Mouse (Mus musculus): ENCODE data around the gene Gm15155. TPM values are rescaled to one million over a fixed set of nuclear protein-coding genes. Genes with fewer than 3 reads are reported as not detected.
A peak's percentile ranks its signal among the peaks of the same experiment; 100 is the strongest.

The Gm15155 gene
- polyA plus RNA-seq (2015; fragmentation: Nextera tagmentation; extraction: Ambion mirVana): not detected in 2 replicates

GRCm38 (mm10) chrX:155624341-155624841, at the start of gene Gm15155:
Gene Gm15155, plus strand, starts transcription at chrX:155624741.
- Histone ChIP-seq H3K9me3 (ENCODE audit: low read length) (no peaks in the 10 kb centered on the region), H3K36me3 (ENCODE audit: insufficient read depth, low read length) (no peaks in the 10 kb centered on the region), H3K27me3 (replicated peaks; ENCODE audit: insufficient read depth, low read length) (no peaks in the 10 kb centered on the region; the same call in 1 of the 2 replicates), H3K9ac (replicated peaks; ENCODE audit: low read depth) (no peak within 1 kb of the TSS), H3K4me1 (ENCODE audit: insufficient read depth, low read depth, low read length) (no peaks in the 10 kb centered on the region), H3K4me3 (ENCODE audit: low read depth, low read length) (peak within 1 kb of the TSS; percentile 33), H3K27ac (ENCODE audit: low read length) (no peak within 1 kb of the TSS), H3K4me2 (replicated peaks; ENCODE audit: low read depth, low read length) (peak within 1 kb of the TSS; percentile 67)
- TF ChIP-seq CTCF (IDR thresholded peaks at IDR 0.05) (no peak), EP300 (IDR thresholded peaks at IDR 0.05) (no peak)
- DNase-seq (ENCODE audit: low spot score): no peak
- 17% methylated on average over 12 of the region's 19 CpGs for WGBS
- no peak for ATAC-seq

GRCm38 (mm10) chrX:155579791-155580190, 44.8 kb upstream of the Gm15155 start:
- H3K4me3 ChIP-seq (ENCODE audit: low read depth, low read length): no peak overlapping the region

GRCm38 (mm10) chrX:155584586-155584985, 40.0 kb upstream of the Gm15155 start:
- Histone ChIP-seq H3K4me3 (ENCODE audit: low read depth, low read length) (no peak overlapping the region), H3K9ac (replicated peaks; ENCODE audit: low read depth) (no peak overlapping the region), H3K36me3 (ENCODE audit: insufficient read depth, low read length) (no peaks in the 10 kb centered on the region), H3K27me3 (replicated peaks; ENCODE audit: insufficient read depth, low read length) (no peaks in the 10 kb centered on the region), H3K4me2 (replicated peaks; ENCODE audit: low read depth, low read length) (no peak overlapping the region), H3K4me1 (ENCODE audit: insufficient read depth, low read depth, low read length) (no peaks in the 10 kb centered on the region), H3K27ac (ENCODE audit: low read length) (no peak overlapping the region), H3K9me3 (ENCODE audit: low read length) (no peaks in the 10 kb centered on the region)
- TF ChIP-seq EP300 (IDR thresholded peaks at IDR 0.05): no peak
- TF ChIP-seq CTCF (IDR thresholded peaks at IDR 0.05): no peak
- 50% methylated on average over 2 of the region's 2 CpGs for WGBS
- no peak for ATAC-seq
- peak; percentile 11 for DNase-seq (ENCODE audit: low spot score)

More at GRCm38 (mm10) chrX:155579791-155580190, 44.8 kb upstream of the Gm15155 start:
- Histone ChIP-seq H3K9ac (replicated peaks; ENCODE audit: low read depth) (no peak overlapping the region), H3K27ac (ENCODE audit: low read length) (no peak overlapping the region), H3K4me1 (ENCODE audit: insufficient read depth, low read depth, low read length) (no peaks in the 10 kb centered on the region), H3K27me3 (replicated peaks; ENCODE audit: insufficient read depth, low read length) (no peaks in the 10 kb centered on the region), H3K4me2 (replicated peaks; ENCODE audit: low read depth, low read length) (no peak overlapping the region), H3K9me3 (ENCODE audit: low read length) (no peaks in the 10 kb centered on the region), H3K36me3 (ENCODE audit: insufficient read depth, low read length) (no peaks in the 10 kb centered on the region)
- no peak for DNase-seq (ENCODE audit: low spot score)
- TF ChIP-seq CTCF (IDR thresholded peaks at IDR 0.05) (no peak), EP300 (IDR thresholded peaks at IDR 0.05) (no peak)
- no peak for ATAC-seq

- no peak for DNase-seq (ENCODE audit: low spot score)
Measured at GRCm38 (mm10) chrX:155591490-155591889, 33.1 kb upstream of the Gm15155 start.

GRCm38 (mm10) chrX:155592467-155592866, 32.1 kb upstream of the Gm15155 start:
- no peaks in the 10 kb centered on the region for H3K27me3 ChIP-seq (replicated peaks; ENCODE audit: insufficient read depth, low read length)
- H3K36me3 ChIP-seq (ENCODE audit: insufficient read depth, low read length): no peaks in the 10 kb centered on the region
- TF ChIP-seq CTCF (IDR thresholded peaks at IDR 0.05) (no peak), EP300 (IDR thresholded peaks at IDR 0.05) (no peak)
- no peak overlapping the region for H3K9ac ChIP-seq (replicated peaks; ENCODE audit: low read depth)
- H3K9me3 ChIP-seq (ENCODE audit: low read length): no peaks in the 10 kb centered on the region
- no peak overlapping the region for H3K4me3 ChIP-seq (ENCODE audit: low read depth, low read length)
- H3K27ac ChIP-seq (ENCODE audit: low read length): no peak overlapping the region
- DNase-seq (ENCODE audit: low spot score): no peak
- ATAC-seq: no peak
- H3K4me1 ChIP-seq (ENCODE audit: insufficient read depth, low read depth, low read length): no peaks in the 10 kb centered on the region
- no peak overlapping the region for H3K4me2 ChIP-seq (replicated peaks; ENCODE audit: low read depth, low read length)
- WGBS: 45% methylated on average over 2 of the region's 2 CpGs

More at GRCm38 (mm10) chrX:155591490-155591889, 33.1 kb upstream of the Gm15155 start:
- TF ChIP-seq CTCF (IDR thresholded peaks at IDR 0.05) (no peak), EP300 (IDR thresholded peaks at IDR 0.05) (no peak)
- no peak for ATAC-seq
- Histone ChIP-seq H3K4me3 (ENCODE audit: low read depth, low read length) (no peak overlapping the region), H3K36me3 (ENCODE audit: insufficient read depth, low read length) (no peaks in the 10 kb centered on the region), H3K27me3 (replicated peaks; ENCODE audit: insufficient read depth, low read length) (no peaks in the 10 kb centered on the region), H3K4me2 (replicated peaks; ENCODE audit: low read depth, low read length) (no peak overlapping the region), H3K9me3 (ENCODE audit: low read length) (no peaks in the 10 kb centered on the region), H3K9ac (replicated peaks; ENCODE audit: low read depth) (no peak overlapping the region), H3K4me1 (ENCODE audit: insufficient read depth, low read depth, low read length) (no peaks in the 10 kb centered on the region), H3K27ac (ENCODE audit: low read length) (no peak overlapping the region)
- 62% methylated on average over 3 of the region's 3 CpGs for WGBS

- Histone ChIP-seq H3K27ac (ENCODE audit: low read length) (no peak overlapping the region), H3K4me2 (replicated peaks; ENCODE audit: low read depth, low read length) (no peak overlapping the region), H3K4me1 (ENCODE audit: insufficient read depth, low read depth, low read length) (no peaks in the 10 kb centered on the region), H3K4me3 (ENCODE audit: low read depth, low read length) (no peak overlapping the region), H3K9me3 (ENCODE audit: low read length) (no peaks in the 10 kb centered on the region), H3K9ac (replicated peaks; ENCODE audit: low read depth) (no peak overlapping the region), H3K36me3 (ENCODE audit: insufficient read depth, low read length) (no peaks in the 10 kb centered on the region), H3K27me3 (replicated peaks; ENCODE audit: insufficient read depth, low read length) (no peaks in the 10 kb centered on the region)
- no peak for TF ChIP-seq EP300 (IDR thresholded peaks at IDR 0.05)
- no peak for ATAC-seq
- DNase-seq (ENCODE audit: low spot score): no peak
- 58% methylated on average over 1 of the region's 1 CpGs for WGBS
Measured at GRCm38 (mm10) chrX:155594685-155595084, 29.9 kb upstream of the Gm15155 start.

GRCm38 (mm10) chrX:155596390-155596789, 28.2 kb upstream of the Gm15155 start:
- Histone ChIP-seq H3K27ac (ENCODE audit: low read length) (no peak overlapping the region), H3K27me3 (replicated peaks; ENCODE audit: insufficient read depth, low read length) (no peaks in the 10 kb centered on the region), H3K36me3 (ENCODE audit: insufficient read depth, low read length) (no peaks in the 10 kb centered on the region), H3K4me2 (replicated peaks; ENCODE audit: low read depth, low read length) (no peak overlapping the region), H3K9ac (replicated peaks; ENCODE audit: low read depth) (no peak overlapping the region), H3K4me3 (ENCODE audit: low read depth, low read length) (no peak overlapping the region), H3K9me3 (ENCODE audit: low read length) (no peaks in the 10 kb centered on the region), H3K4me1 (ENCODE audit: insufficient read depth, low read depth, low read length) (no peaks in the 10 kb centered on the region)
- TF ChIP-seq EP300 (IDR thresholded peaks at IDR 0.05): no peak
- no peak for TF ChIP-seq CTCF (IDR thresholded peaks at IDR 0.05)
- ATAC-seq: no peak
- DNase-seq (ENCODE audit: low spot score): no peak

Data from lung, postnatal 0 days (tissue).